Mouse (Mus musculus): ENCODE measurements around the gene Mtus2. TPM values are rescaled to one million over a fixed set of nuclear protein-coding genes. Genes with fewer than 3 reads are reported as not detected.
A peak's percentile ranks its signal among the peaks of the same experiment; 100 is the strongest.

The Mtus2 gene
- total and polyA plus RNA-seq, 3 experiments, result 0.08 TPM; not detected in 2

- TF ChIP-seq MXI1 (IDR thresholded peaks at IDR 0.05; ENCODE audit: low read depth, low read length) (peak; percentile 57; the same call in 1 of the 2 replicates), CTCF (IDR thresholded peaks at IDR 0.05 in 2 of 3, conservative IDR thresholded peaks at IDR 0.05 in 1 of 3; ENCODE audit: control insufficient read depth in 1 of 3, insufficient read depth in 1 of 3, low read depth in 2 of 3, low read length in 3 of 3, poor library complexity in 1 of 3, severe bottlenecking in 1 of 3) (peak; percentile 28 to 78 (median 76); a peak in 5 of 6 replicates), ZC3H11A (IDR thresholded peaks at IDR 0.05; ENCODE audit: low read depth, low read length) (peak; percentile 31; the same call in 1 of the 2 replicates), RAD21 (IDR thresholded peaks at IDR 0.05; ENCODE audit: low read depth, low read length) (peak; percentile 36), ETS1 (IDR thresholded peaks at IDR 0.05; ENCODE audit: low read depth, low read length) (peak; percentile 98), ZNF384 (IDR thresholded peaks at IDR 0.05; ENCODE audit: low read depth, low read length) (no peak), POLR2AphosphoS5 (IDR thresholded peaks at IDR 0.05; ENCODE audit: borderline replicate concordance, low read depth, low read length) (no peak), TCF12 (IDR thresholded peaks at IDR 0.05; ENCODE audit: low read depth, low read length) (peak; percentile 83), KAT2A (conservative IDR thresholded peaks at IDR 0.05; ENCODE audit: low read depth, low read length) (no peak), MAX (IDR thresholded peaks at IDR 0.05; ENCODE audit: low read length) (peak; percentile 26; the same call in 1 of the 2 replicates), MAZ (IDR thresholded peaks at IDR 0.05; ENCODE audit: low read depth, low read length) (peak; percentile 82), SIN3A (IDR thresholded peaks at IDR 0.05; ENCODE audit: low read length) (peak; percentile 43; the same call in 1 of the 2 replicates), CHD1 (IDR thresholded peaks at IDR 0.05; ENCODE audit: low read depth, low read length) (no peak), RCOR1 (IDR thresholded peaks at IDR 0.05; ENCODE audit: low read depth, low read length) (peak; percentile 97), E2F4 (IDR thresholded peaks at IDR 0.05; ENCODE audit: borderline replicate concordance, low read depth, low read length) (no peak), TAL1 (IDR thresholded peaks at IDR 0.05; ENCODE audit: low read length) (0 out of 2 replicates have a peak, but pooled peaks have one; percentile 8), MYC (IDR thresholded peaks at IDR 0.05; ENCODE audit: low read depth, low read length) (no peak), TBP (IDR thresholded peaks at IDR 0.05; ENCODE audit: low read depth, low read length) (0 out of 2 replicates have a peak, but pooled peaks have one; percentile 28), HCFC1 (IDR thresholded peaks at IDR 0.05; ENCODE audit: low read depth, low read length) (peak; percentile 66), ELF1 (IDR thresholded peaks at IDR 0.05; ENCODE audit: low read depth, low read length) (peak; percentile 45; the same call in 1 of the 2 replicates), EP300 (IDR thresholded peaks at IDR 0.05; ENCODE audit: low read depth in 1 of 2, low read length in 2 of 2) (peak in 1 of 2 experiments; percentile 70; a peak in 2 of 4 replicates), MAFK (IDR thresholded peaks at IDR 0.05; ENCODE audit: borderline replicate concordance, low read depth, low read length) (no peak), JUND (IDR thresholded peaks at IDR 0.05; ENCODE audit: low read depth, low read length) (no peak), SMC3 (IDR thresholded peaks at IDR 0.05; ENCODE audit: low read depth, low read length) (peak; percentile 65), BHLHE40 (IDR thresholded peaks at IDR 0.05; ENCODE audit: borderline replicate concordance, low read depth, low read length) (0 out of 2 replicates have a peak, but pooled peaks have one; percentile 34)
- H3K9me3 ChIP-seq (replicated peaks; ENCODE audit: insufficient read depth, low read length), result no peaks in the 10 kb centered on the region
- DNase-seq (ENCODE audit: low read depth, low spot score), result peak; percentile 90
- no peaks in the 10 kb centered on the region for H3K79me2 ChIP-seq (ENCODE audit: control insufficient read depth, insufficient read depth, low read length, poor library complexity)
- H3K36me3 ChIP-seq (ENCODE audit: control insufficient read depth in 1 of 2, insufficient read depth in 2 of 2, low read length in 2 of 2), result no peaks in the 10 kb centered on the region
- H3K27me3 ChIP-seq (ENCODE audit: control insufficient read depth in 1 of 2, insufficient read depth in 2 of 2, low read length in 2 of 2), result no peaks in the 10 kb centered on the region
- H3K27ac ChIP-seq (ENCODE audit: control insufficient read depth, low read depth, low read length), result no peak overlapping the region
- peak overlapping the region; percentile 59 for H3K9ac ChIP-seq (ENCODE audit: control insufficient read depth, low read depth, low read length, poor library complexity, severe bottlenecking)
- peaks cover 0 to 5% of the 10 kb centered on the region in 2 experiments; a peak in 1 of 4 replicates for H3K4me1 ChIP-seq (ENCODE audit: control insufficient read depth in 1 of 2, insufficient read depth in 2 of 2, low read length in 2 of 2)
- peak overlapping the region; percentile 59 to 79 for H3K4me3 ChIP-seq (ENCODE audit: control insufficient read depth in 1 of 2, insufficient read depth in 1 of 2, low read depth in 2 of 2, low read length in 2 of 2)
Observed at GRCm38 (mm10) chr5:148310790-148311189, 353.7 kb downstream of the Mtus2 start.
